Mouse (Mus musculus) CH12F3 (cell line): ENCODE data around the gene Bap1.

Source experiments
- in situ Hi-C: fragments of 300-500 bp; cut with MboI; formaldehyde crosslinking; loops from 2 replicates; pipeline ENCODE4 v1.14.3; 2020; ENCODE audit warnings: low sequenced_read_pairs

Gene Bap1

GRCm38 (mm10) chr14:31251084-31251604, at the start of gene Bap1, which contains the start of gene Phf7:
Bap1 (plus strand) TSS chr14:31251450.
Phf7 (minus strand) TSS chr14:31251317.
- in situ Hi-C loops = no loop called here

- in situ Hi-C loops = no loop called here
Measured at GRCm38 (mm10) chr14:31204844-31205243, 46.4 kb upstream of the Bap1 start.

- in situ Hi-C loops = no loop called here
Measured at GRCm38 (mm10) chr14:31205244-31205561, 46.0 kb upstream of the Bap1 start.

GRCm38 (mm10) chr14:31205562-31206467, 45.4 kb upstream of the Bap1 start:
- in situ Hi-C loops = no loop called here

GRCm38 (mm10) chr14:31206472-31206981, 44.7 kb upstream of the Bap1 start:
- in situ Hi-C loops = no loop called here

- in situ Hi-C loops = no loop called here
Measured at GRCm38 (mm10) chr14:31207070-31207830, 44.0 kb upstream of the Bap1 start.

- in situ Hi-C loops = no loop called here
Measured at GRCm38 (mm10) chr14:31208084-31208483, 43.2 kb upstream of the Bap1 start, which contains the start of gene Tnnc1. Tnnc1 (plus strand) TSS chr14:31208312.

- in situ Hi-C loops = no loop called here
Measured at GRCm38 (mm10) chr14:31209133-31209557, 42.1 kb upstream of the Bap1 start.

GRCm38 (mm10) chr14:31211854-31212253, 39.4 kb upstream of the Bap1 start:
- in situ Hi-C loops = no loop called here

- in situ Hi-C loops = no loop called here
Measured at GRCm38 (mm10) chr14:31212499-31212898, 38.8 kb upstream of the Bap1 start.

GRCm38 (mm10) chr14:31213868-31214267, 37.4 kb upstream of the Bap1 start:
- in situ Hi-C loops = no loop called here

- in situ Hi-C loops = no loop called here
Measured at GRCm38 (mm10) chr14:31214684-31215083, 36.6 kb upstream of the Bap1 start.

- in situ Hi-C loops = no loop called here
Measured at GRCm38 (mm10) chr14:31215157-31216002, 35.9 kb upstream of the Bap1 start.

GRCm38 (mm10) chr14:31216846-31217245, 34.4 kb upstream of the Bap1 start, which contains the start of gene Nisch:
Nisch (minus strand) TSS chr14:31216946.
- in situ Hi-C loops = no loop called here

- in situ Hi-C loops = no loop called here
Measured at GRCm38 (mm10) chr14:31217666-31218065, 33.6 kb upstream of the Bap1 start, which contains the start of gene Sema3g. Sema3g (plus strand) TSS chr14:31217860.

- in situ Hi-C loops = no loop called here
Measured at GRCm38 (mm10) chr14:31226978-31227377, 24.3 kb upstream of the Bap1 start.

- in situ Hi-C loops = no loop called here
Measured at GRCm38 (mm10) chr14:31228234-31228633, 23.0 kb upstream of the Bap1 start.

- in situ Hi-C loops = no loop called here
Measured at GRCm38 (mm10) chr14:31230442-31230841, 20.8 kb upstream of the Bap1 start.

- in situ Hi-C loops = no loop called here
Measured at GRCm38 (mm10) chr14:31232404-31233069, 18.7 kb upstream of the Bap1 start.
